Mouse (Mus musculus): Measurements from ENCODE around the gene Spata31d1d. TPM values are rescaled to one million over a fixed set of nuclear protein-coding genes. Genes with fewer than 3 reads are reported as not detected.

Spata31d1d gene
- total RNA-seq, 2 experiments from 2014 or later, result not detected

GRCm38 (mm10) chr13:59689313-59689712 lies 42.2 kb downstream of the Spata31d1d start:
- intact Hi-C loops (cut with DNase I; ENCODE audit: low total_unique reads), result no loop called here
- DNase-seq, result no peak

DNA sequence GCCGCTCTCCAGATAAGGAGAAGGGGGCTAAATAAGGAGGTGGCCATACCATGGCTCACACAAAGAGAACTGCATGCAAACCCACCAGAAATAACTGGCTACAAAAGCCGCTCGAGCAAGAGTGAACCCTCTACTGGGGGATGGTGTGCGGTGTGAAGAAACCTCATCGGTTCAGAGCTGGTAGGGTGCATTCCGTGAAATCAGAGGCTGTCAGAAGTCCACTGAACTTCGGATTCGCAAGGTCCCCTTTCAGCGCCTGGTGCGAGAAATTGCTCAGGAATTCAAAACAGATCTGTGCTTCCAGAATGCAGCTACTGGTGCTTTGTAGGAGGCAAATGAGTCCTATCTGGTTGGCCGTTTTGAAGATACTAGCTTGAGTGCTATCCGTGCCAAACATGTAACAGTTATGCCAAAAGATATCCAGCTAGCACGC lies 43.2 kb downstream of the Spata31d1d start:
- DNase-seq, result no peak
- intact Hi-C loops (cut with DNase I; ENCODE audit: low total_unique reads), result no loop called here

GRCm38 (mm10) chr13:59685236-59685635 lies 46.3 kb downstream of the Spata31d1d start:
- no peak for DNase-seq
- intact Hi-C loops (cut with DNase I; ENCODE audit: low total_unique reads), result no loop called here

- intact Hi-C loops (cut with DNase I; ENCODE audit: low total_unique reads), result no loop called here
- DNase-seq, result no peak
Measured at GRCm38 (mm10) chr13:59682629-59683028, 48.9 kb downstream of the Spata31d1d start.

DNA sequence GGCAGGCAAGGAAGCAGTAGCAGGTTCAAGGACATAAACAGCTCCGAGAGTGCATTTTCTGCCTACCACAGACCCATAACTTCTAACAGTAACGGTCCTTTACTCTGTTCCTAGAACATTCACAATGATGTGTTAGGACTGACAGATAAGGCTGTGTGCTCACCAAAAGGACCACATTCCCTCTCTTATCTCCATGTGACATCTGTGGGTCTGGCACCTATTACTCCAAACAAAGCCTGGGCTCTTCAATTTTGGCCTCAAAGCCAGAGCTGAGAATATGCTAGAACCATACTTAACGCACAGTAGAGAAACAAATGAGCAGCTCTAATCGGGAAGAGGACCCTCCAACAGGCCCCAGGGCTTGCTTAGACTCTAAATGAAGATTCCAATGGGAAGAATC lies 51.6 kb downstream of the Spata31d1d start:
- DNase-seq, result no peak
- intact Hi-C loops (cut with DNase I; ENCODE audit: low total_unique reads), result no loop called here

GRCm38 (mm10) chr13:59679306-59679705 lies 52.2 kb downstream of the Spata31d1d start:
- intact Hi-C loops (cut with DNase I; ENCODE audit: low total_unique reads), result no loop called here
- DNase-seq, result no peak

DNA sequence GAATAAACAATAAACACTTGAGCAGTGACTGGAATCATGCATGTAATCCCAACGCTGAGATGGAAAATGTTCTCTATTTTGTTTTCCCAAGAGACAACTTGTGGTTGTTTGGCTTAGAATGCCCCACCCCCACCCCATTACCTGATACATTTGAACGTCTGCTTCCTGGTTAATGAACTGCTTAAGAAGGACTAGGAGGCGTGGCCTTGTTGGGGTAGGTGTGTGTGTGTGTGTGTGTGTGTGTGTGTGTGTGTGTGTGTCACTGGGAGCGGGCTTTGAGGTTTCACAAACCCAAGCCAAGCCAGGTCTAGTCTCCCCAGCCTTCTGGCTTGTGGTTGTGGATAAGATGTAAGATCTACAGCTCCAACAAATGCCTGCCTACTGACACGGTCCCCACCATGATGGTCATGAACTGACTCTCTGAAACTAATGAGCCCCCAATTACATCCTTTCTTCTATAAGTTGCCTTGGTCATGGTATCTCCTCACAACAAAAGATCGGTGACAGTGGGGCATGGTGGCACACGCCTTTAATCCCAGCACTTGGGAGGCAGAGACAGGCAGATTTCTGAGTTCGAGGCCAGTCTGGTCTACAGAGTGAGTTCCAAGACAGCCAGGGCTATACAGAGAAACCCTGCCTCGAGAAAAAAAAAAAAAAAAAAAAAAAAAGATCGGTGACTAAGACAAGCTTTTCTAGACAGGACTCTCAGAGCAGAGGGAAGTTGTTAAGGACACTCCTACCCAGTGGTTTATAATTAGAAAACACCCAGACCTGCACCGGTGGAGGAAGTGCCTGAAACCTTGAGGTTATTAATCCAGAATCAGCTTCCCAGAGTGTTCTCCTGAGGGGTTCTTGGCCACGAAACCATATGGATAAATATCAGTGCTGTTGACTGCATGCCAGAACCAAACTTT lies 55.0 kb downstream of the Spata31d1d start:
- intact Hi-C loops (cut with DNase I; ENCODE audit: low total_unique reads), result no loop called here
- DNase-seq, result no peak

Other genes with a start within 250 kb of the Spata31d1d start
- gene Agtpbp1, start 146.5 kb downstream of the Spata31d1d start, total RNA-seq (2021), result 10 to 100 TPM; 37.4 to 38.7 TPM
- gene Naa35, start 146.5 kb downstream of the Spata31d1d start, total RNA-seq (2021), result 10 to 100 TPM; 25.2 to 26.4 TPM
- 10 to 100 TPM in 1 of 2 experiments, 1 to 10 TPM in 1; 9.3 to 10.1 TPM for gene Golm1, start 55.9 kb downstream of the Spata31d1d start, total RNA-seq (2021)
- gene 4921517D22Rik, start 37.6 kb downstream of the Spata31d1d start, total RNA-seq (2021), result not detected
- not detected for gene Spata31d1a, start 21.4 kb downstream of the Spata31d1d start, total RNA-seq (2021)
- not detected for gene Spata31d1b, start 19.5 kb downstream of the Spata31d1d start, total RNA-seq (2021)
- not detected for gene 1700014D04Rik, start 15.0 kb upstream of the Spata31d1d start, total RNA-seq (2021)
- gene Isca1, start 38.1 kb upstream of the Spata31d1d start, total RNA-seq (2021), result 100 to 1,000 TPM; 107 to 121 TPM
- not detected for gene Gm49354, start 50.5 kb upstream of the Spata31d1d start, total RNA-seq (2021)
- gene Tut7, start 91.4 kb upstream of the Spata31d1d start, total RNA-seq (2021), result 10 to 100 TPM; 37.3 to 41.5 TPM

Measured in gastrocnemius, postnatal 14 days (tissue).